Mouse (Mus musculus) C2C12 (cell line): Measurements from ENCODE around the gene Nrg4. TPM values are rescaled to one million over a fixed set of nuclear protein-coding genes. Genes with fewer than 3 reads are reported as not detected.

Experiments used
- H3K27me3 ChIP-seq: one replicate; pipeline ENCODE4 v1.6.1; 2011; ENCODE audit not compliant: control insufficient read depth, insufficient read depth, insufficient read length
- H3K36me3 ChIP-seq: one replicate; pipeline ENCODE4 v1.6.1; 2011; ENCODE audit not compliant: control insufficient read depth, insufficient read depth
- H3K4me3 ChIP-seq: one replicate; pipeline ENCODE4 v1.5.1; 2011; ENCODE audit warnings: mild to moderate bottlenecking, control low read depth; ENCODE audit not compliant: poor library complexity, insufficient read depth, severe bottlenecking
- H3K79me2 ChIP-seq: one replicate; pipeline ENCODE4 v1.6.1; 2011; ENCODE audit not compliant: control insufficient read depth, insufficient read depth
- H3K79me3 ChIP-seq: one replicate; pipeline ENCODE4 v1.6.1; 2011; ENCODE audit warnings: low read depth, control low read depth
- H3ac ChIP-seq: one replicate; pipeline ENCODE3; 2011; ENCODE audit warnings: low read depth; ENCODE audit not compliant: control insufficient read depth, insufficient read length
- CEBPB ChIP-seq: IDR thresholded peaks from one replicate; pipeline ENCODE4 v1.6.1; 2011; ENCODE audit warnings: low read depth, mild to moderate bottlenecking, control low read depth, moderate library complexity
- CTCF ChIP-seq: IDR thresholded peaks from one replicate; pipeline ENCODE4 v1.5.1; 2011; ENCODE audit not compliant: control insufficient read depth, insufficient read depth, insufficient read length
- FOSL1 ChIP-seq: IDR thresholded peaks from one replicate; pipeline ENCODE4 v1.8.0; 2011; ENCODE audit warnings: mild to moderate bottlenecking, low read length; ENCODE audit not compliant: poor library complexity, insufficient read depth, severe bottlenecking
- MAX ChIP-seq: IDR thresholded peaks from one replicate; pipeline ENCODE4 v1.6.1; 2011; ENCODE audit warnings: mild to moderate bottlenecking, control low read depth
- MYOD1 ChIP-seq: IDR thresholded peaks from one replicate; pipeline ENCODE4 v1.6.1; 2011; ENCODE audit warnings: low read depth; ENCODE audit not compliant: control insufficient read depth, insufficient read length
- MYOG ChIP-seq: IDR thresholded peaks from one replicate; pipeline ENCODE4 v1.6.1; 2011; ENCODE audit not compliant: control insufficient read depth, insufficient read length; ENCODE audit errors: extremely low read depth
- USF1 ChIP-seq: IDR thresholded peaks from one replicate; pipeline ENCODE4 v1.6.1; 2011; ENCODE audit warnings: low read depth, mild to moderate bottlenecking, control low read depth, moderate library complexity
- polyA plus RNA-seq: library from polyadenylated mRNA; unstranded; fragments of >200 nt; fragmentation: generic; extraction: Trizol; gene quantifications from one replicate; pipeline ENCODE4 v1.2.1, GENCODE M21; 2012; ENCODE audit warnings: missing spikeins

The Nrg4 gene
- polyA plus RNA-seq, 1 experiment: 0.15 TPM

DNA sequence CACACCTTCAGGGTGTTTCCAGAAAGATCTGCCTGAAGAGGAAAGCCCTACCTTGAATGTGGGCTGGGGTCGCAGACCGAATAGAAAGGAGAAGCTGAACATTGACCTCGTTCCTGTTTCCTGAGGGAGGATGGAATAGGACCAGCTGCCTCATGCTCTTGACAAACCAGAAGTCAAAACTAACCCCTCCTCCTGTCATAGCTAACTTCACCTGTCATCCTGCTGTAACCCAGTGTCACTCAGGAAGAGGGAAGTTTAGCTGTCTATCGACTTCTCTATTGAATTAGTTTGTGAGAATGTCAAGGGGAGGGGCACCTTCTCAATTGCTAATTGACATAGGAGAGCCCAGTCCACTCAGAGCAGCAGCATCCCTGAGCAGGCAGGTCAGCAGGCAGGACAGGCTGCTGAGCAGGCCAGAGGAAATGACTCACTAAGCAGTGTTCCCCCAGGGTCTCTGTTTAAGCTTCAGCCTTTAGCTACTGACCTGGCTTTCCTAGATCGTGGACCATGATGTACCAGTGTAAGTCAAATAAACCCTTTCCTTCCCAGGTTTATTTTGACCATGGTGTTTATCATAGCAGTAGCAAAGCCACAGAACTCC is 54.6 kb downstream of the Nrg4 start:
- Histone ChIP-seq H3K36me3 (no peaks in the 10 kb centered on the region), H3K79me3 (no peaks in the 10 kb centered on the region), H3ac (no peak overlapping the region), H3K4me3 (no peak overlapping the region), H3K27me3 (peaks cover 10% of the 10 kb centered on the region), H3K79me2 (no peaks in the 10 kb centered on the region)
- TF ChIP-seq MYOG: no peak

- Histone ChIP-seq H3K4me3 (no peak overlapping the region), H3K36me3 (no peaks in the 10 kb centered on the region), H3K79me3 (no peaks in the 10 kb centered on the region), H3ac (no peak overlapping the region), H3K79me2 (no peaks in the 10 kb centered on the region), H3K27me3 (peaks cover 27% of the 10 kb centered on the region)
- TF ChIP-seq MYOG (no peak), FOSL1 (no peak)
These were observed 62.0 kb downstream of the Nrg4 start for GRCm38 (mm10) chr9:55264356-55265302.

- Histone ChIP-seq H3K79me3 (no peaks in the 10 kb centered on the region), H3K27me3 (peaks cover 20% of the 10 kb centered on the region), H3ac (no peak overlapping the region), H3K4me3 (no peak overlapping the region), H3K79me2 (no peaks in the 10 kb centered on the region), H3K36me3 (no peaks in the 10 kb centered on the region)
- TF ChIP-seq CTCF (no peak), MAX (no peak)
These were observed 66.9 kb downstream of the Nrg4 start for GRCm38 (mm10) chr9:55259741-55260140.

GRCm38 (mm10) chr9:55257105-55257504 is 69.5 kb downstream of the Nrg4 start:
- Histone ChIP-seq H3ac (no peak overlapping the region), H3K79me2 (no peaks in the 10 kb centered on the region), H3K4me3 (no peak overlapping the region), H3K36me3 (no peaks in the 10 kb centered on the region), H3K79me3 (no peaks in the 10 kb centered on the region), H3K27me3 (peaks cover 4% of the 10 kb centered on the region)
- TF ChIP-seq FOSL1: no peak
- no peak for TF ChIP-seq CTCF
- no peak for TF ChIP-seq MAX
- no peak for TF ChIP-seq MYOD1
- TF ChIP-seq CEBPB: no peak
- no peak for TF ChIP-seq USF1
- no peak for TF ChIP-seq MYOG

DNA sequence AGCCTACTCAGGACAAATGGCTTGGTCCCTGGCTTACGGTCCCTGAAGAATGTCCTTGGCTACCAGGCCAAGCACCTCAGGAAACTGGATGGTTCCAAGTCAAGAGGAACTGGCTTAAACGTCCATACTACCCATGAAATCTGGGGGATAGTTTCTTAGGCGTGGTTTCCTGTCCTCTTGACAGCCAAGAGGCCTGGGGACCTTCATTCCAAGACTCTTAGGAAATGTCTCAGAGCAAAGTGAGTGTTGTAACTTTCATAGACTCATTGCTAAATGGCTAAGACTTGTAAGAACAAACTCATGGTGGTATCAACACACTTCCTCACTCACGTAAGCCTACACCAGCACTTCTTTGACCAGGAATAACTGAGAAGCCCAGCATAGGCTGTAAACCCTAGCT is 71.0 kb downstream of the Nrg4 start:
- Histone ChIP-seq H3K79me3 (no peaks in the 10 kb centered on the region), H3K4me3 (no peak overlapping the region), H3K79me2 (no peaks in the 10 kb centered on the region), H3K27me3 (no peaks in the 10 kb centered on the region), H3K36me3 (no peaks in the 10 kb centered on the region), H3ac (no peak overlapping the region)
- TF ChIP-seq CEBPB (no peak), CTCF (no peak), FOSL1 (no peak)

DNA sequence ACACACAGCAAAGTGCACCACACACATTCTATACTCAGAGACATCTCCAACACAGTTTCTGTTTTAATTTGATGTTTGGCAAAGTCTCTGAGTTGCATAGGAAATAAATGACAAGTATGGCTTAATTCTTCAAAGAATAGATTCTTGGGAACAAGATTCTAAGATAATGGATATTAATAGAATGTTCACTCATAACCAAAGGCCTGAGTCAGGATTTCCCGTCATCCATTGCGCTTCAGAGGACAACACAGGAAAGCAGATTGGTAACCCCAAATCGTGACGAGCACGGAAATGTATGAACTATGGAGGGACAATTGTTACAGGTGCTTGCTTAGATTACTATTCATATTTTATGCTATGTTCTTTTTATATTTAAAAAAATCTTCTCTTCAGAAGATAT is 71.6 kb downstream of the Nrg4 start:
- Histone ChIP-seq H3K79me2 (no peaks in the 10 kb centered on the region), H3K79me3 (no peaks in the 10 kb centered on the region), H3K4me3 (no peak overlapping the region), H3K36me3 (no peaks in the 10 kb centered on the region), H3ac (no peak overlapping the region), H3K27me3 (no peaks in the 10 kb centered on the region)
- TF ChIP-seq CTCF: no peak
- no peak for TF ChIP-seq USF1
- no peak for TF ChIP-seq MYOG
- TF ChIP-seq MYOD1: no peak
- no peak for TF ChIP-seq CEBPB
- TF ChIP-seq FOSL1: no peak
- TF ChIP-seq MAX: no peak
